Mouse (Mus musculus): Measurements from ENCODE around the gene Ostm1.

DNA sequence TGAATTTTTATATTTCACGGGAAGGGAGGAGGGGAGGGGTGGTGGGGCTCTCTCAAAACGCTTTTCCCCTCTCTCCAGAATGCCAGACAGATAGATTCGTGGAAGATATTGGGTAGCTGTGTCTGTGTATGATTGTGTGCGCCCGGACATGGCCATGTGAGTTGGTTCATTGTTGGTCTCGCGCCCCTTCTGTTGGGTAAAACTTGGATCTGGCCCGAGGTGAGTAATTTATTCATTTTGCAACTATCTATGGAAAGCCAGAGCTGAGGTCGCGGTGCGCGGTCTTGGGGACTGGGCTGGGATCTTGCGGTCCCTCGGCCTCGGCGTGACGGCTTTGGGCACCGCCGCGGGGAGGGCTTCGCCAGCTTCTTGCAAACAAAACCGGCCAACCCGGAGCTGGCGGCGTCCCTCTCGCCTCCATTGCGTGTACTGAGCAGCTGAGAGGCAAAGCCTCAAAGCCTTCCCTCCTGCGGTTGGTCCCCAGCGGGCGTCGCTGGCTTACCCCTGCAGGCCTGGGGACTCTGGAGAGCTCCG, 347 bp downstream of the Ostm1 start:
- TF ChIP-seq POLR2A (IDR thresholded peaks at IDR 0.05; ENCODE audit: borderline replicate concordance, insufficient read depth, low read length) (no peak), CTCF (IDR thresholded peaks at IDR 0.05; ENCODE audit: borderline replicate concordance, insufficient read depth, low read depth, low read length) (no peak)

All from cerebellum, adult 2 months (tissue).